Mouse (Mus musculus) adrenal gland, postnatal 36 days (tissue): ENCODE measurements around the gene Gnaz. TPM values are rescaled to one million over a fixed set of nuclear protein-coding genes. Genes with fewer than 3 reads are reported as not detected.

Experiments used
- DNase-seq, 2 experiments: peaks; one replicate each; pipeline ENCODE4 v3.0.0; 2021; ENCODE audit warnings: mixed read lengths in 1 of 2
- long read RNA-seq, 2 experiments: library from polyadenylated mRNA; stranded (forward); transcript quantifications; one replicate each; pipeline ENCODE4 v2.0.0; 2021; ENCODE audit warnings: borderline sequencing depth in 2 of 2
- total RNA-seq, 2 experiments: library from RNA; stranded (reverse); gene quantifications; 2 replicates each; pipeline ENCODE4 v1.2.3; 2021

Gene Gnaz
- total RNA-seq: 1 to 10 TPM; 3.2 to 3.7 TPM
- long read RNA-seq, experiment 1, transcript Gnaz-201 (4 exons, 3,519 nt): major isoform, 5 of 7 reads
- long read RNA-seq, experiment 1, partial matches to known transcripts: 0 of 7 reads
- long read RNA-seq, experiment 1, other reads (novel, unspliced or antisense): 2 of 7 reads
- long read RNA-seq, experiment 2, partial matches to known transcripts: 0 of 8 reads
- long read RNA-seq, experiment 2, other reads (novel, unspliced or antisense): 3 of 8 reads

DNA sequence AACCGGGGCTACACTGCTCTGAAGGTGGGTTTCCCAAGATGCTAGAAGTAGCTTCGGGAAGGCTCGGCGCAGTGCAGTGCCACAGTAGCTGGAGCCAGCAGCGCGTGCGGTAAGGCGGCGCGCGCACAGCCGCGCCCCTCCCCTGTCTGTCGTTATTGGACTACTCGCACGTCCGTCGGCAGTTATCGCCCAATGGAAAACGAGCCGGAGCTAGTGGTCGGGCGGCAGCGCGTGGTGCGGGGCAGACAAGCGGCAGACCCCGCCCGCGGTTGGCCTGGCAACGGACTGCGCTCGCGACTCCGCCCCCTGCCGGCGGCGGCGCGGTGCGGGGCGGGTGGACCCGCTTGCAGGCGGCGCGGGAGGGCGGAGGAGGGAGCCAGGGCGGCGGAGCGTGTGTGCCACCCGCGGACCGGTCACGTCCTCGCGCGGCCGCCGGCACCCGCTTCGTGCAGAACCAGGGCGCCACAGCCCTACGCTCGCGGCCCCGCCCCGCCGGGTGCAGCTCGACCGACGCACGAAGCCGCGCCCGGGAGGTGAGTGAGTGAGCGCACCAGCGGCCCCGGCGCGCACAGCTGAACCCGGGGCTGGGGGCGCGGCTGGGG, at the start of gene Gnaz:
Gene Gnaz, plus strand, starts transcription at position 328 of the 602 bp plus-strand sequence.
- peak; percentile 98 for DNase-seq

- DNase-seq: no peak
These were observed 47.7 kb upstream of the Gnaz start for GRCm38 (mm10) chr10:74919277-74919676.

DNA sequence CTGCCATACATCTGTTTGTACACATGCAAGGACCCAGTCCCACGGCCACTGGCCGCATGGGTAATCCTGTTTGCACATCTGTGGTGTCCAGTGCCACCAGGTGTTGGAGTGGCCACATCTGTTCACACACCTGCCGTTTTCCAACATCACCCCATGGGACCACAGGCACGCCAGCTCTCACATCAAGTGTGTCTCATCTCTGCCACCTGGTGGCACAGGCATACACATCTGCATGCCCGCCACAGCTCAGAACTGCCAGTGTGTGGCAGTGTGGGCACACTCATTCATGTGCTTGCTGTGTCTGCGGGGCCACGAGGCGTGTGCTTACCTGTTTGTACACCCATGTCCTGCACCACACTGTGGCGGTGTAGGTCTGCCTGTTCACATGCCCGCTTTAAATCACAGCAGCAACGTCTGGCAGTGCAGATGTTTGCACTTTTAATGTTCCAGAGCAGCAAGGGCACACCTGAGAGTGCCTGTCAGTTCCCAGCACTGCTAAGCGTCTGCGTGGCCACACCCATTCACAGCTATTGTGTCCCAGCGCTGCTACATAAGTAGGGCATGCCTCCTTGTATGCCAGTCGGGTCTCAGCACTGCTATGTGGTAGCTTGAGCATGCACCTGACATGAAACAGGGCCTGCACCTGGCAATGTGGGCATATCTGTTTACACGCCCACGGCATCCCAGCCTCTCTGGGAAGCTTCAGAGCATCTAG, 46.0 kb upstream of the Gnaz start:
- DNase-seq: peak; percentile 71 to 75

DNA sequence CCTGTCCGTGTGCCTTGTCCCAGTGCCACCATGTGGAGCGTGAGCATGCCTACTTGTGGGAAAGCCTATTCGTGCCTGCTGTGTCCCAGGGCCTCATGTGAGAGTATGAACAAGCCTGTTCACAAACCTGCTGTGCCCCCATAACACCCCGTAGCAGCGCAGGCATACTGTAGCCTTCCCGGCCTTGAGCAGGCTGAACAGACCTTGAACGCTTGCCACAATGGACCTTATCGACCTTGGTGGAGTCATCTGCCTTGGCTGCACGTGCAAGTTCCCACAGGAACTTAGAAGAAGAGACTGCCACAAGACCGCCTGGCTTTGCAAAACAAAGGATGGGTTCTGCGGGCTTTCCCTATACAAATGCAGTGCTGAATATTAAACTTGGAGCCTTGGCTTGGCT, 45.4 kb upstream of the Gnaz start:
- DNase-seq: peak; percentile 81 to 84

- DNase-seq: peak; percentile 78 to 81
These were observed 44.2 kb upstream of the Gnaz start for GRCm38 (mm10) chr10:74922763-74923162.

- DNase-seq: no peak
These were observed 42.7 kb upstream of the Gnaz start for GRCm38 (mm10) chr10:74924274-74924673.

DNA sequence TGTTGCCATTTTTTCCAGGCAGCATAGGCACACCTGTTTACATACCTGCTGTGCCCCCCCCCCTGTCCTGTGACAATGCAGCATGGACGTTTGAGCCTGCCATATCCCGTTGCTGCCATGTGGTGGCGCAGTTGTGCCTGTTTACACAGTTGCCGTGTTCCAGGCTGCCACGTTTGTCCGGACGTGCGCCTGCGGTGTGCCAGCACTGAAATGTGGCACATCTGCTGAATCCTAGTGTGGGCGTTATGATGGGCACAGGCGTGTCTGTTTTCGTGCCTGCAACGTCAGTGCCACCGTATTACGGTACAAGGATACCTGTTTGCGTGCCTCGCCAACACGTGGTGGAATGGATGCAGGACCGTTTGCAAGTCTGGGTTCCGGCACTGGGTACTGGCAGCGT, 41.7 kb upstream of the Gnaz start:
- peak; percentile 64 to 71 for DNase-seq

- no peak for DNase-seq
These were observed 38.7 kb upstream of the Gnaz start for GRCm38 (mm10) chr10:74928276-74928675.

DNA sequence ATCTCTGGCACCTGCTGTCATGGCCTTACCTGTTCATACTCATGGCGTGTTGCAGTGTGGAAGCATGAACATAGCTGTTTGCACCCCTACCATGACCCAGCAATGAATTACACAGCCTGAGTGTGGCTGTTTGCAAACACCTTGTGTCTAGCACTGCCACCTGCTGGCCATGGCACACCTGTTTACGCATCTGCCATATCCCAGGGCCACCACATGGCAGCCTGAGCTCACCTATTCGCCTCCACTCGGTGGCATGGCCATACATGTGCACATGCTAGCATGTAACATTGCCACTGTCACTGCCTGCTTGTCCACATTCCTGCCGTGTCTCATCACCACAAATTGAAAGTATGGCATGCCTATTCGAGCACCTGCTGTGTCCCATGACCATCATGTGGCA, 37.4 kb upstream of the Gnaz start:
- DNase-seq: no peak

DNA sequence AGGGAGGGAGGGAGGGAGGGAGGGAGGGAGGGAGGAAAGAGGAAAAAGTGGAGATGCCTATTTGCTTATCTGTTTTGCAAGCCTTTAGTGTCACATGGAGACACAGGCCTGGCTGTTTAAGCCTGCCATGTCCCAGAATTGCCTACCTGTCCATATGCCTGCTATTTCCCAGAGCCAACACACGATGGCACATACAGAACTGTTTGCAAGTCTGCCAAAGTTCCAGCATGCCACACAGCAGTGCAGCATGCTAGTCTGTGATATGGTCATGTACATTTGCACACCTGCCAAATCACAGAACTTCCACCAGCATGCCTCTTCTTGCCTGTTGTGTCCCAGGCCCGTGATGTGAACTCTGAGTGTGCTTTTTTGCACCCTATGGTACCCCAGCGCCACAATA, 36.4 kb upstream of the Gnaz start:
- no peak for DNase-seq

DNA sequence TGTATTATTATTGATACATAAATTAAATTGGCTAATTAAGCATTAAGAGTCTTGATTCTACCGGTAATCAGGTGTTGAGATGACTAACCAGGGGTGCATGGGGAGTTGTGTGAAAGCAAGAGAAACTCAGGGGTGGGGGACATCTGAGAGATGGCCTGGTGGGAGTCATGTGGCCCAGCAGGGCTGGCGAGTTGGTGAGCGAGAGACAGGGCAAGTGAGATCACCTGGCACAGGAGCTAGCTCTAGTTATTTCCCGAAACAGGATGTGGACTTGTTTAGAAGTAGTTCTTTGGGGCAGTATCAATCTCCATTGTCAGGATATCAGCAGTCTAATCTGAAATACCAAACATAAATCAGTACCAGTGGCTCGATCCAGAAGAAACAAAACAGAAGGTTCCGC, 35.3 kb upstream of the Gnaz start:
- DNase-seq: no peak

GRCm38 (mm10) chr10:74932487-74932886, 34.5 kb upstream of the Gnaz start:
- no peak for DNase-seq

DNA sequence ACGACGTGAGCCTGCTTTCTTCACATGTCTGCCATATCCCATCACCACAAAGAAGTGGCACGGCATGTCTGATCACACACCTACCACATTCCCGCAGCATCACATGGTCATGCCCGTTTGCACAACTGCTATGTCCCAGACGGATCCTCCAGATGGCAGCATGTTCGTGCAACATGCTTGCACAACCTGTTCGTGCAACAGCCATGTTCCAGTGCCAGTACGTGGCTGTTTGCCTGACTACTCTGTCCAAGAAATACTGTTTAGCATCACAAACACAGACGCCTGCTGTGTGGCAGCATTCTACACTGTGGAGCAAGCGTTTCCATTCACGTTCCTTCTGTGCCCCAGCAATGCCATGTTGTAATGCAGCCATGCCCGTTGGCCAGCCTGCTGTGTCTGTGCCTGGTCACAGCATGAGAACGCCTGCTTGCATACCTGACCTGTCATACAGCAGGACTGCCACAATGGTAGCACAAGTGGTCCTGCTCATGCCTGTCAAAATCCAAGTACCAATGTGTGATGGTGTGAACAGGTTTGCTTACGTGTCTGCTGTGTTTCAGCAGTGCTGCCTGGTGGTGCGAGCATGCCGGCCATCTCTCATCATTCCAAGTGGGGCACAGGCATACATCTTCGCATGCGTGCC, 33.3 kb upstream of the Gnaz start:
- DNase-seq: no peak

GRCm38 (mm10) chr10:74934521-74934920, 32.5 kb upstream of the Gnaz start:
- DNase-seq: no peak

GRCm38 (mm10) chr10:74935016-74935415, 32.0 kb upstream of the Gnaz start:
- DNase-seq: peak in 1 of 2 experiments; percentile 19

- peak; percentile 41 to 49 for DNase-seq
These were observed 29.8 kb upstream of the Gnaz start for GRCm38 (mm10) chr10:74937003-74937790.

DNA sequence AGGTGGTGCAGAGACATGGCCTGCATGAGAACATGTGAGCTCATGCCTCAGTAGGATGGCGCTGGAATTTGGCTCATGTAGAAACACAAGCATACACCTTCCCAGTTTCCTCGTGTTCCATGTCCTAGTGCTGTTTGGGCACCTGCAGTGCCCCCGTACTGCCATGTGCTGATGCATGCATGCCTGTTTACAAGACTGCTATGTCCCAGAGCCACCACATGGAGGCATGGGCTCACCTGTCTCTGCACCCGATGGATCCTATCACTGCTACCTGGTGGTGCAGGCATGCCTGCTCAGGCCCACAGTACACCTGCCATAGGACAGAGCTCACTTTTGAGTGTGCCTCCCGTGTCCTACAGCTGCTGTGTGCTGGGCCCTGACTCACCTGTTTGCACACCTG, 28.6 kb upstream of the Gnaz start:
- DNase-seq: no peak

GRCm38 (mm10) chr10:74939300-74939699, 27.7 kb upstream of the Gnaz start:
- no peak for DNase-seq

DNA sequence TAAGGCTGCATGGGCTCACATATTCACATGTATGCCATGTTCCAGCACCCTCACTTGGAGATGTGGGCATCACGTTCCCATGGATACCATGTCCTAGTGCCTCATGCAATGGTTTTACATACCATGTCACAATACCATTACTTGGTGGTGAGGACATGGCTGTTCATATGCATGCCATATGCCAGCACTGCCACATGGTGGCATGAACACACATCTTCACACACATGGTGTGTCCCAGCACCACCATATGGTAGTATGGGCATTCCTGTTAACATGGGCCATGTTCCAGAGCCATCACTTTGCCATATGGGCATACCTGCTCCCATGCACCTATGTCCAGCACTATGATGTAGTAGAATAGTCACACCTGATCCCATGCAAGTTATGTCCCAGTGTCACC, 26.2 kb upstream of the Gnaz start:
- no peak for DNase-seq

DNA sequence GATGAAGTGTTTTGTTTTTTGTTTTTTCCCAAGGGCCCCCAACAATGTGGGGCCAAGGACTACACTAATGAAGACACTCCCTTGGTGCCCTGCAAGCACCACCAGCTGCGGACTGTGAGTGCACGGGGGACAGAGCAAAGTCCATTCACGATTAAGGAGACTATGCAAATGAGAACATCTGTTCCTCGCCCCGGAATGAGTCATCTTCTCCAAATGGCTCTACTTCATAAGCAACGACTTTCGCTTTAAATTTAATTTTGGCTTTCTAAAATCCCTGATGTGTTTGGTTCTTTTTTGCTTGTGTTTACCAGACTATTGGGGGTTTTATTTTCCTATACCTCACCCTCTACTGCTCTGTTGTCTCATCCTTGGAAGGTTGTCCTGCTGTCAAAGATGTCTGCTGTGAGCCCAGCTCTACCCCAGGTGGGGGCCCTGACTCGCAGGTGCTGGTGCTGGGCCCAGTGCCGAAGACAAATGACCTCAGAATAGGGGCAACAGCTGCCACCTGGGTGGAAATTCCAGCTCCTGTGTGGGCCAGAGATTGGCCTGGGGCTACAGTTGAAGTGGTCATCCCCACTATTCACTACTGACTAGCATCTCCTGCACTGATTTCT, 14.0 kb upstream of the Gnaz start:
- DNase-seq: no peak

DNA sequence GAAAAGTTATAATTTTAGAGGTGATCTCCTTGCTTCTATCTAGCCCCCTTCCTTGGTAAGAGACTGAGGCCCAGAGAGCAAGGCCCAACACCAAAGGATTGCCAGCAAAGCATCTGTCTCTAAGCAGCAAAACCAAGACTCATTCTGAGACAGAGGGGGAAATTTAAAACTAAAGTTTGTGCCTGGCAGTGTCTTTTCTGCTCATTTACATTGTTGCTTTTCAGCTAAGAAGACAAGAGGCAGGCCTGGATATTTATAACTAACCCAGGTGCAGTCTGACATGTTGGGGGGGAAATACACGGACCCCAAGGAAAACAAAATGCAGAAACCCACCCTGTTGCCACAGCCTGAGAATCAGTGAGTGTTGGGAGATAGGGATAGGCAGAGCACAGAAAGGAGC, 2.6 kb upstream of the Gnaz start:
- no peak for DNase-seq
